Mouse (Mus musculus): ENCODE results near the gene Gm13090.

GRCm38 (mm10) chr4:151140368-151140982 is 51.1 kb downstream of the Gm13090 start:
- TF ChIP-seq EP300 (IDR thresholded peaks at IDR 0.05; ENCODE audit: insufficient read depth, low read depth, low read length) (no peak), CTCF (IDR thresholded peaks at IDR 0.05) (no peak), POLR2A (IDR thresholded peaks at IDR 0.05; ENCODE audit: insufficient read depth, low read depth, low read length) (no peak)
